Mouse (Mus musculus) stomach, adult 2 months (tissue): ENCODE measurements around the gene Senp5. TPM values are rescaled to one million over a fixed set of nuclear protein-coding genes. Genes with fewer than 3 reads are reported as not detected.

Experiments
- polyA plus RNA-seq: library from polyadenylated mRNA; depleted of rRNA; stranded (reverse); fragments of >200 nt; gene quantifications from 2 replicates; pipeline ENCODE4 v1.2.3, GENCODE M21; 2012; rRNA removed

The Senp5 gene
- 0.65 and 0.97 TPM in 2 replicates for polyA plus RNA-seq

DNA sequence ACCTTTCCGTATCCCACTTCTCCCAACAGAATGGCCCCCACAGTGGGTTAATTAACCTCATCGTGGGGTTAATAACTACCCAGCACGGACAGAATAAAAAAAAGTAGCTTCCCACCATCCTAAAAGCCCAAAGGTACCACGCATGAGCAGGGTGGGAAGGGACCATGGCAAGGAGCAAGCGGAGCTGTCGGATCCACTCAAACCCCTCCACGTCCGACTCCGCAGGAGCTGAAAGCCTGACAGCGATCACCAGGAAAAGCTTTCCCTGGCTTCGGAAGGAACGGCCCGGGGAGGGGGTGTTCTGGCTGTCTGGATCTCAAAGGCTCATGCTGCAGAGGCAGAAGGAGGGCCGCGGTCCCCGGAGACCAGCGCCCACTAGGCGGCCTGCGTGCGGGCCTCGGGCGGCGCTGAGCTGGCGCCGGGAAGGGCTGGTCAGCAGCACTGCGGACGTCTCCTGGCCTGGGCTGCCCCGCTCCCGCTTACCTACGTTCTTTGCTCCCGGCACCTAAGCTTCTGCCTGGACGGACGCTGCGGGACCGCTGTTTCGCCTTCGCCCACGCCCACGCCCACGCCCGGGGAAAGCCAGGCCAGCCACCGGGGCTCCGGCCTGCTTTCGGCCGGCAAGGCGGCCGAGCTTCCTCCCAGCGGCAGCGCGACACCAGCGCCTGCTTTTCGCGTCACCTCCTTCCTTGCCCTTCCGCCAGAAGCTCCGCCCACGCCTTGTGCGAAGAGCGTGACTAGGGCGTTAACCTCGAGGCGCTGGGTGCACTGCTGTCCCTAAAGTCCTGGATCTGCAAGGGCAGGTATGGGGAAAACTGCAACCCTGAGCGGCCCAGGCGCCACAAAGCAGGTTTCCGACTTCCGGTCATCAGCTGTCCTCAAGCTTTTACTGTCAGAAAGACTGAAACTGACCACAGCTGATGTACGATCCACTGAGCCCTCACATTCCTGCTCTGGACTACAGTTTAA lies at the start of gene Senp5:
Gene Senp5, minus strand, starts transcription at position 779 of the 969 bp plus-strand sequence.

DNA sequence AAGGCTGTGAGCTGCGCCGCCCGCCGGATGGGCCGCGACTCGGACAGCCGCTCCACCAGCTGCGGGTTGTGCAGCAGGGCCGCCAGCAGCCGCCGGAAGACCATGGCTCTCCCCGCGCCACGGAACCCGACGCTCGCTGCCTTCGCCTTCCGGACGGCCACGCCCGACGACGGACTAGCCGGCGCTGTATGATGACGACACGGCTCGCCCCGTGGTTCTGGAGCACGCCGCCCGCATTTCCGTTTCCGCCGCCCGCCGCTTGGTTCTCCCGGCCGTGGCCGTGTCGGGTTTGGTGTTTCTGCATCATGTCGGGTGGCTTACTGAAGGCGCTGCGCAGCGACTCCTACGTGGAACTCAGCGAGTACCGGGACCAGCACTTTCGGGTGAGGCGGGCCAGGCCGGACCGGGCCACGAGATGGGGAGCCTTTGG lies 54.7 kb downstream of the Senp5 start, which contains the start of the genes 0610012G03Rik and Ncbp2:
Gene 0610012G03Rik, minus strand, starts transcription at position 150 of the 430 bp plus-strand sequence.
Gene Ncbp2, plus strand, starts transcription at position 169 of the 430 bp plus-strand sequence.

DNA sequence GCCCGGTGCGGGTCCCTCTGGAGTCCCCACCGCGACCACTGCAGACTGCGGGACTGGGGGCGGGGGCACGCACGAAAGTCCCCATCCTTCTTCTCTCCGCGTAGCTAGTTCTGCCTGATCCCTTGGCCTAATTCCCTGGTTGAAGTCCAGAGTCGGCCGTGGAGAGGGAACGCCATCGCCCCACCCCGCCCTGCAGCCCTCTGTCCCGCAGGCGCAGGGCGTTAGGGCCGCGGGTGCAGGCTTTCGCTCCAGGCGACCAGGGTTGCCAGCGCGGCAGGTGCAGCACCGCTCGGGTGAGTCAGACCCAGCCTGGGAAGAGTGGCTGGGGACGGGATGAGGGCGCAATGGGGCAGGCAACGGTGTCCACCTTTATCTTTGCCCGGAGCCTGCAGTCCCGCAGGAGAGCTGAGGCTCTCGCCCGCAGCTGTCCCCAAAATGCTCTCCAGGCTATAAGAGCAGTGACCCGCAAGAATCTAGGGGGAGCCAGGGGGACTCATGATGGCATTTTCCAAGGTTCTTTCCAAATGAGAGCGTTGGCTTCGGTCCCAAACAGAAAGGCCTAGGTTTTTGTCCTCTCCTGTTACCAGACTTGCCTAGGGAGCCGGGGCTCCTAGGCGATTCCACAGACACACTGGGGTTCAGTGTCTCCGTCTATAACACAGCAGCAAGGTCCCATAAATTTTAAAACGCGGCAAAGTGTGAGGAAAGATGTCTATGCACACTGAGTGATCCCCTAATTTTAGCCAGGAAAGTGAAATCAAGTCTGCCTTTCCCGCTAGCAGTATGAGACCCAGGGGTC lies 69.1 kb downstream of the Senp5 start, which contains the start of gene Pigz:
Gene Pigz, plus strand, starts transcription at position 101 of the 799 bp plus-strand sequence.

Other genes starting within 250 kb of the Senp5 start
- gene Meltf, start 124.5 kb downstream of the Senp5 start, polyA plus RNA-seq: not detected in 2 replicates
- gene Pigz, start 69.4 kb downstream of the Senp5 start, polyA plus RNA-seq: 4.0 and 5.3 TPM in 2 replicates
- gene 0610012G03Rik, start 54.8 kb downstream of the Senp5 start, polyA plus RNA-seq: 52.4 and 136 TPM in 2 replicates
- 0.98 and 2.5 TPM in 2 replicates for gene Ncbp2, start 54.8 kb downstream of the Senp5 start, polyA plus RNA-seq
- gene Pak2, start 76.1 kb upstream of the Senp5 start, polyA plus RNA-seq: 7.1 TPM in 2 replicates
- gene Pigx, start 96.5 kb upstream of the Senp5 start, polyA plus RNA-seq: 14.1 and 38.1 TPM in 2 replicates
- gene Cep19, start 96.5 kb upstream of the Senp5 start, polyA plus RNA-seq: 12.5 and 16.7 TPM in 2 replicates
- gene Nrros, start 162.3 kb upstream of the Senp5 start, polyA plus RNA-seq: 4.9 and 5.2 TPM in 2 replicates
- gene Bex6, start 176.5 kb upstream of the Senp5 start, polyA plus RNA-seq: not detected in 2 replicates
- gene Fbxo45, start 243.9 kb upstream of the Senp5 start, polyA plus RNA-seq: 0.98 and 1.4 TPM in 2 replicates
- gene Wdr53, start 243.9 kb upstream of the Senp5 start, polyA plus RNA-seq: 0.59 and 0.66 TPM in 2 replicates